Mouse (Mus musculus): Measurements from ENCODE around the gene Enox2. TPM values are rescaled to one million over a fixed set of nuclear protein-coding genes. Genes with fewer than 3 reads are reported as not detected.

The Enox2 gene
- polyA plus RNA-seq, 1 experiment from 2014 or later, result 8.1 TPM

Other genes with a start within 250 kb of the Enox2 start
- gene Arhgap36, start 175.7 kb upstream of the Enox2 start, polyA plus RNA-seq (2015; fragmentation: Nextera tagmentation; extraction: Ambion mirVana), result 4.0 and 4.8 TPM in 2 replicates